Mouse (Mus musculus): Measurements from ENCODE around the gene Cblc.
A peak's percentile ranks its signal among the peaks of the same experiment; 100 is the strongest.
"Not testable (repeated sequence)": the region's sequence is repeated elsewhere in the genome, so short reads cannot be mapped to it uniquely, and the experiment has no call there.

The Cblc gene

GRCm38 (mm10) chr7:19809369-19809768, 12.8 kb upstream of the Cblc start:
- H3K27me3 ChIP-seq (ENCODE audit: control insufficient read depth, insufficient read depth, low read length, poor library complexity, severe bottlenecking): no peaks in the 10 kb centered on the region
- peaks cover 27% of the 10 kb centered on the region for H3K36me3 ChIP-seq (ENCODE audit: control insufficient read depth, insufficient read depth, low read length, poor library complexity, severe bottlenecking)
- DNase-seq (ENCODE audit: low read depth, low spot score): no peak

- Histone ChIP-seq H3K27me3 (ENCODE audit: control insufficient read depth, insufficient read depth, low read length, poor library complexity, severe bottlenecking) (no peaks in the 10 kb centered on the region), H3K36me3 (ENCODE audit: control insufficient read depth, insufficient read depth, low read length, poor library complexity, severe bottlenecking) (peaks cover 18% of the 10 kb centered on the region)
- DNase-seq (ENCODE audit: low read depth, low spot score): peak; percentile 74
Observed at GRCm38 (mm10) chr7:19806356-19806969, 9.9 kb upstream of the Cblc start.

GRCm38 (mm10) chr7:19802995-19803394, 6.4 kb upstream of the Cblc start:
- Histone ChIP-seq H3K27me3 (ENCODE audit: control insufficient read depth, insufficient read depth, low read length, poor library complexity, severe bottlenecking) (no peaks in the 10 kb centered on the region), H3K36me3 (ENCODE audit: control insufficient read depth, insufficient read depth, low read length, poor library complexity, severe bottlenecking) (no peaks in the 10 kb centered on the region)
- peak; percentile 84 for DNase-seq (ENCODE audit: low read depth, low spot score)

- 0 out of 2 replicates have a peak, but pooled peaks cover 2% of the 10 kb centered on the region for H3K27me3 ChIP-seq (ENCODE audit: control insufficient read depth, insufficient read depth, low read length, poor library complexity, severe bottlenecking)
- no peaks in the 10 kb centered on the region for H3K36me3 ChIP-seq (ENCODE audit: control insufficient read depth, insufficient read depth, low read length, poor library complexity, severe bottlenecking)
- DNase-seq (ENCODE audit: low read depth, low spot score): peak; percentile 74
Observed at GRCm38 (mm10) chr7:19800764-19801163, 4.2 kb upstream of the Cblc start.

- DNase-seq (ENCODE audit: low read depth, low spot score): no peak
- Histone ChIP-seq H3K36me3 (ENCODE audit: control insufficient read depth, insufficient read depth, low read length, poor library complexity, severe bottlenecking) (no peaks in the 10 kb centered on the region), H3K27me3 (ENCODE audit: control insufficient read depth, insufficient read depth, low read length, poor library complexity, severe bottlenecking) (0 out of 2 replicates have a peak, but pooled peaks cover 2% of the 10 kb centered on the region)
Observed at GRCm38 (mm10) chr7:19796254-19796653, 355 bp downstream of the Cblc start.

GRCm38 (mm10) chr7:19795236-19795635, 1.4 kb downstream of the Cblc start:
- 0 out of 2 replicates have a peak, but pooled peaks cover 2% of the 10 kb centered on the region for H3K27me3 ChIP-seq (ENCODE audit: control insufficient read depth, insufficient read depth, low read length, poor library complexity, severe bottlenecking)
- no peak for DNase-seq (ENCODE audit: low read depth, low spot score)

GRCm38 (mm10) chr7:19792701-19793630, 3.6 kb downstream of the Cblc start:
- Histone ChIP-seq H3K27me3 (ENCODE audit: control insufficient read depth, insufficient read depth, low read length, poor library complexity, severe bottlenecking) (0 out of 2 replicates have a peak, but pooled peaks cover 2% of the 10 kb centered on the region), H3K36me3 (ENCODE audit: control insufficient read depth, insufficient read depth, low read length, poor library complexity, severe bottlenecking) (no peaks in the 10 kb centered on the region)
- peak; percentile 40 for DNase-seq (ENCODE audit: low read depth, low spot score)

More at GRCm38 (mm10) chr7:19795236-19795635, 1.4 kb downstream of the Cblc start:
- no peaks in the 10 kb centered on the region for H3K36me3 ChIP-seq (ENCODE audit: control insufficient read depth, insufficient read depth, low read length, poor library complexity, severe bottlenecking)

GRCm38 (mm10) chr7:19791504-19791903, 5.1 kb downstream of the Cblc start:
- H3K36me3 ChIP-seq (ENCODE audit: control insufficient read depth, insufficient read depth, low read length, poor library complexity, severe bottlenecking); H3K27me3 ChIP-seq (ENCODE audit: control insufficient read depth, insufficient read depth, low read length, poor library complexity, severe bottlenecking); DNase-seq (ENCODE audit: low read depth, low spot score): not testable (repeated sequence)

- Histone ChIP-seq H3K36me3 (ENCODE audit: control insufficient read depth, insufficient read depth, low read length, poor library complexity, severe bottlenecking) (no peaks in the 10 kb centered on the region), H3K27me3 (ENCODE audit: control insufficient read depth, insufficient read depth, low read length, poor library complexity, severe bottlenecking) (no peaks in the 10 kb centered on the region)
- DNase-seq (ENCODE audit: low read depth, low spot score): peak; percentile 90
Observed at GRCm38 (mm10) chr7:19789904-19790347, 6.7 kb downstream of the Cblc start.

- Histone ChIP-seq H3K36me3 (ENCODE audit: control insufficient read depth, insufficient read depth, low read length, poor library complexity, severe bottlenecking) (no peaks in the 10 kb centered on the region), H3K27me3 (ENCODE audit: control insufficient read depth, insufficient read depth, low read length, poor library complexity, severe bottlenecking) (no peaks in the 10 kb centered on the region)
- peak; percentile 37 for DNase-seq (ENCODE audit: low read depth, low spot score)
Observed at GRCm38 (mm10) chr7:19785874-19786458, 10.6 kb downstream of the Cblc start.

GRCm38 (mm10) chr7:19784764-19785535, 11.7 kb downstream of the Cblc start:
- no peaks in the 10 kb centered on the region for H3K27me3 ChIP-seq (ENCODE audit: control insufficient read depth, insufficient read depth, low read length, poor library complexity, severe bottlenecking)
- peak; percentile 47 for DNase-seq (ENCODE audit: low read depth, low spot score)
- no peaks in the 10 kb centered on the region for H3K36me3 ChIP-seq (ENCODE audit: control insufficient read depth, insufficient read depth, low read length, poor library complexity, severe bottlenecking)

GRCm38 (mm10) chr7:19783630-19784029, 13.0 kb downstream of the Cblc start:
- no peak for DNase-seq (ENCODE audit: low read depth, low spot score)
- no peaks in the 10 kb centered on the region for H3K27me3 ChIP-seq (ENCODE audit: control insufficient read depth, insufficient read depth, low read length, poor library complexity, severe bottlenecking)
- H3K36me3 ChIP-seq (ENCODE audit: control insufficient read depth, insufficient read depth, low read length, poor library complexity, severe bottlenecking): no peaks in the 10 kb centered on the region

GRCm38 (mm10) chr7:19782645-19783044, 14.0 kb downstream of the Cblc start:
- Histone ChIP-seq H3K36me3 (ENCODE audit: control insufficient read depth, insufficient read depth, low read length, poor library complexity, severe bottlenecking) (no peaks in the 10 kb centered on the region), H3K27me3 (ENCODE audit: control insufficient read depth, insufficient read depth, low read length, poor library complexity, severe bottlenecking) (no peaks in the 10 kb centered on the region)
- peak; percentile 30 for DNase-seq (ENCODE audit: low read depth, low spot score)

GRCm38 (mm10) chr7:19781741-19782140, 14.9 kb downstream of the Cblc start:
- no peak for DNase-seq (ENCODE audit: low read depth, low spot score)
- Histone ChIP-seq H3K27me3 (ENCODE audit: control insufficient read depth, insufficient read depth, low read length, poor library complexity, severe bottlenecking) (no peaks in the 10 kb centered on the region), H3K36me3 (ENCODE audit: control insufficient read depth, insufficient read depth, low read length, poor library complexity, severe bottlenecking) (no peaks in the 10 kb centered on the region)
